Mouse (Mus musculus): ENCODE results near the gene Nf2. TPM values are rescaled to one million over a fixed set of nuclear protein-coding genes. Genes with fewer than 3 reads are reported as not detected.

Gene Nf2
- polyA plus RNA-seq, 1 experiment, result 90.2 TPM

- Histone ChIP-seq H3K27ac (ENCODE audit: control insufficient read depth, insufficient read depth, low read depth, low read length) (no peak overlapping the region), H3K4me3 (ENCODE audit: control insufficient read depth, low read depth, low read length) (no peak overlapping the region), H3K36me3 (ENCODE audit: control insufficient read depth, insufficient read depth, low read length) (no peaks in the 10 kb centered on the region; the same call in 1 of the 2 replicates), H3K4me1 (ENCODE audit: control insufficient read depth, insufficient read depth, low read length) (no peaks in the 10 kb centered on the region), H3K27me3 (ENCODE audit: control insufficient read depth, insufficient read depth, low read length) (no peaks in the 10 kb centered on the region)
- no peak for TF ChIP-seq POLR2A (IDR thresholded peaks at IDR 0.05; ENCODE audit: control insufficient read depth, low read depth, low read length)
- no peak for TF ChIP-seq CTCF (IDR thresholded peaks at IDR 0.05; ENCODE audit: control insufficient read depth, insufficient read depth, insufficient replicate concordance, low read depth, low read length)
Measured at GRCm38 (mm10) chr11:4736355-4736754, 113.0 kb downstream of the Nf2 start.

DNA sequence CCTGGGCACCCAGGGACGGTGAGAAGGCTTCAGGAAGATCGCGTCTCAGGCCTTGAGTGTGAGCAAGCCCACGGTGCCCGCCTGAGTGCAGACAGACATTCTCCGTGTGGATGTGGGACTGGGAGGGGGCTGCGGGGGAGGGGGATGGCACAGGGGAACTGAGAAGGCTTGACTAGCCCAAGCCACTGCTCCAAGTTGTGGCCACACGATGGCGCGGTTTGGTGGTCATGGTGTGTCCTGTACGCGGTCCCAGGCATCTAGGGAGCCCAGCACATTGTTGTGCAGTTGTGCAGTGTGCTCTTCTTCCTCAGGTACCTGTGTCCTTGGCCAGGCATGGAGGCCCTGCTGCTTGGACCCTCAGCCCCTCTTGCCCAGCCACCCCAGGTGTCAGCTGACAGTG, 115.2 kb downstream of the Nf2 start:
- H3K27me3 ChIP-seq (ENCODE audit: control insufficient read depth, insufficient read depth, low read length), result no peaks in the 10 kb centered on the region
- TF ChIP-seq CTCF (IDR thresholded peaks at IDR 0.05; ENCODE audit: control insufficient read depth, insufficient read depth, insufficient replicate concordance, low read depth, low read length), result peak; percentile 15; the same call in 1 of the 2 replicates
- TF ChIP-seq POLR2A (IDR thresholded peaks at IDR 0.05; ENCODE audit: control insufficient read depth, low read depth, low read length), result no peak
- no peaks in the 10 kb centered on the region; the same call in 1 of the 2 replicates for H3K36me3 ChIP-seq (ENCODE audit: control insufficient read depth, insufficient read depth, low read length)
- no peaks in the 10 kb centered on the region for H3K4me1 ChIP-seq (ENCODE audit: control insufficient read depth, insufficient read depth, low read length)
- H3K4me3 ChIP-seq (ENCODE audit: control insufficient read depth, low read depth, low read length), result no peak overlapping the region
- no peak overlapping the region for H3K27ac ChIP-seq (ENCODE audit: control insufficient read depth, insufficient read depth, low read depth, low read length)

DNA sequence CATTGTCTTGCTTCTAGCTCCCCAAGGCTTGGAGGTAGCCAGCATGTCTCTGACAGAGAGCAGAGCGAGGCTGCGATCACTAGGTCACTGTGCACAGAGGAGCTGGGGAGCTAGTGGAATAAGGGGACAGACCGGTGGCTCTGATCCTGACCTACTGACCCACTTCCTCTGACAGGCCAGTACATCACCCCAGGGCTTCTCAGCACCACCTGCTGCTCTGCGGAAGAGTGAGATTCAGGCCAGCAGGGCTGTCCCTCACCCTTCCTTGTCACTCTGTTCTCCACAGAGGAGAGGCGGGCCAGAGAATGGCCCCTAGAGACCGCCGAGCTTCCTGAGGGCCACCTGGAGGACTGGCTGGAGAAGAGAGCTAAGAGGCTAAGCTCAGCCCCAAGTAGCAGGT, 117.6 kb downstream of the Nf2 start:
- TF ChIP-seq POLR2A (IDR thresholded peaks at IDR 0.05; ENCODE audit: control insufficient read depth, low read depth, low read length) (no peak), CTCF (IDR thresholded peaks at IDR 0.05; ENCODE audit: control insufficient read depth, insufficient read depth, insufficient replicate concordance, low read depth, low read length) (no peak)
- Histone ChIP-seq H3K27ac (ENCODE audit: control insufficient read depth, insufficient read depth, low read depth, low read length) (no peak overlapping the region), H3K4me1 (ENCODE audit: control insufficient read depth, insufficient read depth, low read length) (no peaks in the 10 kb centered on the region), H3K4me3 (ENCODE audit: control insufficient read depth, low read depth, low read length) (no peak overlapping the region), H3K27me3 (ENCODE audit: control insufficient read depth, insufficient read depth, low read length) (no peaks in the 10 kb centered on the region), H3K36me3 (ENCODE audit: control insufficient read depth, insufficient read depth, low read length) (no peaks in the 10 kb centered on the region)

DNA sequence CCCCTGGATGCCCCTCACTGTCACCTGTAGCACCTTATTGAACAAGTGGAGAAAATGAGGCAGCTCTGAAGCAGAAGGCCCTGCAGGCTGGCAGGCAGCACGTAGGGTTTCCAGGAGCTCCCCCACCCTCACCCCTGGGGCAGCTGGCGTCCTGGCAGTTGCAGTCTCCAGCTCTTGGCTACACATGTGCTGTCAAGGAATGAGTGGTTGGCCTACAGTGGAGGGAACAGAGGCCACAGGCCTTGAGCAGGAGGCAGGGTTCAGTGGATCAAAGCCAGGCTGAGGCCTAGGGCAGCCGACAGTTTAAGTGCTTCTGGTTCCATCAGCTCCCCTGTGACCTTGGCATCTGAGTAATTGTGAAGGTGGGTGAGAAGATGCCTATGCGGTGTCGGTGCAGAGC, 118.4 kb downstream of the Nf2 start:
- no peaks in the 10 kb centered on the region for H3K4me1 ChIP-seq (ENCODE audit: control insufficient read depth, insufficient read depth, low read length)
- no peaks in the 10 kb centered on the region for H3K27me3 ChIP-seq (ENCODE audit: control insufficient read depth, insufficient read depth, low read length)
- H3K36me3 ChIP-seq (ENCODE audit: control insufficient read depth, insufficient read depth, low read length), result no peaks in the 10 kb centered on the region
- no peak for TF ChIP-seq CTCF (IDR thresholded peaks at IDR 0.05; ENCODE audit: control insufficient read depth, insufficient read depth, insufficient replicate concordance, low read depth, low read length)
- no peak for TF ChIP-seq POLR2A (IDR thresholded peaks at IDR 0.05; ENCODE audit: control insufficient read depth, low read depth, low read length)
- no peak overlapping the region for H3K4me3 ChIP-seq (ENCODE audit: control insufficient read depth, low read depth, low read length)
- H3K27ac ChIP-seq (ENCODE audit: control insufficient read depth, insufficient read depth, low read depth, low read length), result no peak overlapping the region

GRCm38 (mm10) chr11:4730096-4730495, 119.2 kb downstream of the Nf2 start:
- H3K27ac ChIP-seq (ENCODE audit: control insufficient read depth, insufficient read depth, low read depth, low read length), result no peak overlapping the region

GRCm38 (mm10) chr11:4729603-4730002, 119.7 kb downstream of the Nf2 start:
- no peaks in the 10 kb centered on the region for H3K4me1 ChIP-seq (ENCODE audit: control insufficient read depth, insufficient read depth, low read length)

More at GRCm38 (mm10) chr11:4730096-4730495, 119.2 kb downstream of the Nf2 start:
- Histone ChIP-seq H3K36me3 (ENCODE audit: control insufficient read depth, insufficient read depth, low read length) (no peaks in the 10 kb centered on the region), H3K4me3 (ENCODE audit: control insufficient read depth, low read depth, low read length) (no peak overlapping the region), H3K4me1 (ENCODE audit: control insufficient read depth, insufficient read depth, low read length) (no peaks in the 10 kb centered on the region), H3K27me3 (ENCODE audit: control insufficient read depth, insufficient read depth, low read length) (no peaks in the 10 kb centered on the region)
- TF ChIP-seq CTCF (IDR thresholded peaks at IDR 0.05; ENCODE audit: control insufficient read depth, insufficient read depth, insufficient replicate concordance, low read depth, low read length) (no peak), POLR2A (IDR thresholded peaks at IDR 0.05; ENCODE audit: control insufficient read depth, low read depth, low read length) (no peak)

DNA sequence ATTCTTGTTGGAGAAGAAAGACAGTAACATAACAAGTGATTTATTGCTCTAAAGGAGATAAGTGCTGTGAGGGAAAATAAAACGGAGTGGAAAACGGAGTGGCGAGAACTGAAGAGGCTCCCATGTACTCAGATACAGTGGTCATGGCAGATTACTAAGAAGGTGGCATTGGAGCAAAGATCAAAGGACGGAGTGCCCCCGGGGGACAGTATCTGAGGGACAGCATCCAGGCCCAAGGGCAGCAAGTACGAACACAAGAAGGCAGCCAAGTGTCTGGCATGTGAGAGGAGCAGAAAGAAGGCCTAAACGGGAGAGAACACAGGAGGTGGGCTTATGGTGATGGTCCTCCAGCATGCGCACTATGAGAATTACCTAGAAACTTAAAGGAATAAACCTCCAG, 127.6 kb downstream of the Nf2 start:
- no peak overlapping the region for H3K27ac ChIP-seq (ENCODE audit: control insufficient read depth, insufficient read depth, low read depth, low read length)
- no peak overlapping the region for H3K4me3 ChIP-seq (ENCODE audit: control insufficient read depth, low read depth, low read length)
- no peaks in the 10 kb centered on the region for H3K36me3 ChIP-seq (ENCODE audit: control insufficient read depth, insufficient read depth, low read length)
- H3K4me1 ChIP-seq (ENCODE audit: control insufficient read depth, insufficient read depth, low read length), result peaks cover 2% of the 10 kb centered on the region; the same call in 1 of the 2 replicates
- H3K27me3 ChIP-seq (ENCODE audit: control insufficient read depth, insufficient read depth, low read length), result no peaks in the 10 kb centered on the region
- no peak for TF ChIP-seq POLR2A (IDR thresholded peaks at IDR 0.05; ENCODE audit: control insufficient read depth, low read depth, low read length)
- TF ChIP-seq CTCF (IDR thresholded peaks at IDR 0.05; ENCODE audit: control insufficient read depth, insufficient read depth, insufficient replicate concordance, low read depth, low read length), result no peak

More at GRCm38 (mm10) chr11:4729603-4730002, 119.7 kb downstream of the Nf2 start:
- no peaks in the 10 kb centered on the region for H3K36me3 ChIP-seq (ENCODE audit: control insufficient read depth, insufficient read depth, low read length)
- no peak overlapping the region for H3K4me3 ChIP-seq (ENCODE audit: control insufficient read depth, low read depth, low read length)
- TF ChIP-seq CTCF (IDR thresholded peaks at IDR 0.05; ENCODE audit: control insufficient read depth, insufficient read depth, insufficient replicate concordance, low read depth, low read length) (no peak), POLR2A (IDR thresholded peaks at IDR 0.05; ENCODE audit: control insufficient read depth, low read depth, low read length) (no peak)
- H3K27me3 ChIP-seq (ENCODE audit: control insufficient read depth, insufficient read depth, low read length), result no peaks in the 10 kb centered on the region
- H3K27ac ChIP-seq (ENCODE audit: control insufficient read depth, insufficient read depth, low read depth, low read length), result no peak overlapping the region
